Mouse (Mus musculus) spleen, postnatal 10 days (tissue): Measurements from ENCODE around the gene Aifm2.
A peak's percentile ranks its signal among the peaks of the same experiment; 100 is the strongest.

Experiments used
- DNase-seq, 2 experiments: peaks; one replicate each; pipeline ENCODE4 v3.0.0; 2021 to 2022; ENCODE audit warnings: low spot score in 2 of 2

Gene Aifm2

GRCm38 (mm10) chr10:61764689-61765088 is 49.6 kb downstream of the Aifm2 start:
- no peak for DNase-seq

- DNase-seq = no peak
These were observed 50.5 kb downstream of the Aifm2 start for GRCm38 (mm10) chr10:61765558-61765957.

- DNase-seq = no peak
These were observed 51.7 kb downstream of the Aifm2 start for GRCm38 (mm10) chr10:61766806-61767205.

GRCm38 (mm10) chr10:61781461-61782128 is 66.5 kb downstream of the Aifm2 start:
- DNase-seq = no peak

- DNase-seq = peak; percentile 5 to 25
These were observed 67.9 kb downstream of the Aifm2 start for GRCm38 (mm10) chr10:61782799-61783611.

GRCm38 (mm10) chr10:61783621-61784251 is 68.7 kb downstream of the Aifm2 start, which contains the start of gene H2afy2:
H2afy2 (minus strand) TSS chr10:61784147.
- peak; percentile 4 to 16 for DNase-seq

GRCm38 (mm10) chr10:61784414-61784813 is 69.4 kb downstream of the Aifm2 start:
- no peak for DNase-seq

GRCm38 (mm10) chr10:61787541-61788313 is 72.7 kb downstream of the Aifm2 start:
- no peak for DNase-seq

GRCm38 (mm10) chr10:61788499-61788898 is 73.4 kb downstream of the Aifm2 start:
- DNase-seq = no peak
